Mouse (Mus musculus): ENCODE measurements at regions not wholly inside any gene's neighbourhood (a gene's known extent, or its start where the extent isn't known, plus 50 kb on each side); places are given as distances from the start of the nearest gene placed in this dataset.

- Histone ChIP-seq H3K4me2 (replicated peaks; ENCODE audit: low read depth, low read length, severe bottlenecking) (no peak overlapping the region), H3K9ac (ENCODE audit: low read depth, low read length, severe bottlenecking) (no peak overlapping the region), H3K27ac (replicated peaks; ENCODE audit: low read depth, low read length) (no peak overlapping the region), H3K4me3 (replicated peaks; ENCODE audit: low read length) (no peak overlapping the region), H3K4me1 (ENCODE audit: control insufficient read depth, insufficient read depth, low read length) (peaks cover 3% of the 10 kb centered on the region; the same call in 1 of the 2 replicates), H3K9me3 (ENCODE audit: control insufficient read depth, low read length) (0 out of 2 replicates have a peak, but pooled peaks cover 3% of the 10 kb centered on the region), H3K36me3 (ENCODE audit: control insufficient read depth, insufficient read depth, low read length) (no peaks in the 10 kb centered on the region), H3K27me3 (ENCODE audit: control insufficient read depth, insufficient read depth, low read length) (no peaks in the 10 kb centered on the region)
- no peak for DNase-seq (ENCODE audit: low spot score)
- WGBS = 85% methylated on average over 4 of the region's 4 CpGs
- ATAC-seq (ENCODE audit: low FRiP score, low read depth) = no peak
- TF ChIP-seq POLR2A (IDR thresholded peaks at IDR 0.05; ENCODE audit: borderline replicate concordance, extremely low read depth, insufficient read depth, insufficient read length) = no peak
Measured at GRCm38 (mm10) chr16:29928291-29928690, 135.9 kb upstream of the Hes1 start.

GRCm38 (mm10) chr16:29931746-29932351 is 132.3 kb upstream of the Hes1 start:
- TF ChIP-seq POLR2A (IDR thresholded peaks at IDR 0.05; ENCODE audit: borderline replicate concordance, extremely low read depth, insufficient read depth, insufficient read length) = no peak
- no peak for DNase-seq (ENCODE audit: low spot score)
- Histone ChIP-seq H3K9ac (ENCODE audit: low read depth, low read length, severe bottlenecking) (no peak overlapping the region), H3K4me1 (ENCODE audit: control insufficient read depth, insufficient read depth, low read length) (peaks cover 3% of the 10 kb centered on the region; the same call in 1 of the 2 replicates), H3K4me2 (replicated peaks; ENCODE audit: low read depth, low read length, severe bottlenecking) (no peak overlapping the region), H3K4me3 (replicated peaks; ENCODE audit: low read length) (no peak overlapping the region), H3K9me3 (ENCODE audit: control insufficient read depth, low read length) (no peaks in the 10 kb centered on the region), H3K36me3 (ENCODE audit: control insufficient read depth, insufficient read depth, low read length) (no peaks in the 10 kb centered on the region), H3K27me3 (ENCODE audit: control insufficient read depth, insufficient read depth, low read length) (no peaks in the 10 kb centered on the region), H3K27ac (replicated peaks; ENCODE audit: low read depth, low read length) (no peak overlapping the region)
- 62% methylated on average over 10 of the region's 10 CpGs for WGBS
- no peak for ATAC-seq (ENCODE audit: low FRiP score, low read depth)

GRCm38 (mm10) chr16:29934649-29935048 is 129.5 kb upstream of the Hes1 start:
- WGBS = 70% methylated on average over 1 of the region's 1 CpGs
- Histone ChIP-seq H3K4me1 (ENCODE audit: control insufficient read depth, insufficient read depth, low read length) (peaks cover 11% of the 10 kb centered on the region), H3K27ac (replicated peaks; ENCODE audit: low read depth, low read length) (no peak overlapping the region), H3K27me3 (ENCODE audit: control insufficient read depth, insufficient read depth, low read length) (no peaks in the 10 kb centered on the region), H3K4me2 (replicated peaks; ENCODE audit: low read depth, low read length, severe bottlenecking) (no peak overlapping the region), H3K36me3 (ENCODE audit: control insufficient read depth, insufficient read depth, low read length) (no peaks in the 10 kb centered on the region), H3K9me3 (ENCODE audit: control insufficient read depth, low read length) (no peaks in the 10 kb centered on the region), H3K9ac (ENCODE audit: low read depth, low read length, severe bottlenecking) (no peak overlapping the region), H3K4me3 (replicated peaks; ENCODE audit: low read length) (no peak overlapping the region)
- TF ChIP-seq POLR2A (IDR thresholded peaks at IDR 0.05; ENCODE audit: borderline replicate concordance, extremely low read depth, insufficient read depth, insufficient read length) = no peak
- ATAC-seq (ENCODE audit: low FRiP score, low read depth) (no peak), DNase-seq (ENCODE audit: low spot score) (no peak)

- no peak for TF ChIP-seq POLR2A (IDR thresholded peaks at IDR 0.05; ENCODE audit: borderline replicate concordance, extremely low read depth, insufficient read depth, insufficient read length)
- Histone ChIP-seq H3K4me3 (replicated peaks; ENCODE audit: low read length) (no peak overlapping the region), H3K4me1 (ENCODE audit: control insufficient read depth, insufficient read depth, low read length) (peaks cover 24% of the 10 kb centered on the region), H3K9ac (ENCODE audit: low read depth, low read length, severe bottlenecking) (no peak overlapping the region), H3K9me3 (ENCODE audit: control insufficient read depth, low read length) (no peaks in the 10 kb centered on the region), H3K27me3 (ENCODE audit: control insufficient read depth, insufficient read depth, low read length) (no peaks in the 10 kb centered on the region), H3K4me2 (replicated peaks; ENCODE audit: low read depth, low read length, severe bottlenecking) (no peak overlapping the region), H3K27ac (replicated peaks; ENCODE audit: low read depth, low read length) (no peak overlapping the region), H3K36me3 (ENCODE audit: control insufficient read depth, insufficient read depth, low read length) (no peaks in the 10 kb centered on the region)
- ATAC-seq (ENCODE audit: low FRiP score, low read depth) = no peak
- DNase-seq (ENCODE audit: low spot score) = no peak
- WGBS = 82% methylated on average over 9 of the region's 9 CpGs
Measured at GRCm38 (mm10) chr16:29938700-29939099, 125.5 kb upstream of the Hes1 start.

GRCm38 (mm10) chr16:29939331-29939850 is 124.8 kb upstream of the Hes1 start:
- no peak overlapping the region for H3K27ac ChIP-seq (replicated peaks; ENCODE audit: low read depth, low read length)
- H3K36me3 ChIP-seq (ENCODE audit: control insufficient read depth, insufficient read depth, low read length) = no peaks in the 10 kb centered on the region
- no peak overlapping the region for H3K4me3 ChIP-seq (replicated peaks; ENCODE audit: low read length)
- peaks cover 24% of the 10 kb centered on the region for H3K4me1 ChIP-seq (ENCODE audit: control insufficient read depth, insufficient read depth, low read length)
- ATAC-seq (ENCODE audit: low FRiP score, low read depth) (no peak), DNase-seq (ENCODE audit: low spot score) (no peak)
- H3K4me2 ChIP-seq (replicated peaks; ENCODE audit: low read depth, low read length, severe bottlenecking) = no peak overlapping the region
- no peak overlapping the region for H3K9ac ChIP-seq (ENCODE audit: low read depth, low read length, severe bottlenecking)
- no peaks in the 10 kb centered on the region for H3K27me3 ChIP-seq (ENCODE audit: control insufficient read depth, insufficient read depth, low read length)
- H3K9me3 ChIP-seq (ENCODE audit: control insufficient read depth, low read length) = no peaks in the 10 kb centered on the region
- WGBS = 53% methylated on average over 8 of the region's 8 CpGs
- no peak for TF ChIP-seq POLR2A (IDR thresholded peaks at IDR 0.05; ENCODE audit: borderline replicate concordance, extremely low read depth, insufficient read depth, insufficient read length)
